Mouse (Mus musculus): ENCODE results near the gene Cerk. TPM values are rescaled to one million over a fixed set of nuclear protein-coding genes. Genes with fewer than 3 reads are reported as not detected.
"Not testable (repeated sequence)": the region's sequence is repeated elsewhere in the genome, so short reads cannot be mapped to it uniquely, and the experiment has no call there.

The Cerk gene
- polyA plus RNA-seq, 1 experiment from 2014 or later: 13.8 TPM

DNA sequence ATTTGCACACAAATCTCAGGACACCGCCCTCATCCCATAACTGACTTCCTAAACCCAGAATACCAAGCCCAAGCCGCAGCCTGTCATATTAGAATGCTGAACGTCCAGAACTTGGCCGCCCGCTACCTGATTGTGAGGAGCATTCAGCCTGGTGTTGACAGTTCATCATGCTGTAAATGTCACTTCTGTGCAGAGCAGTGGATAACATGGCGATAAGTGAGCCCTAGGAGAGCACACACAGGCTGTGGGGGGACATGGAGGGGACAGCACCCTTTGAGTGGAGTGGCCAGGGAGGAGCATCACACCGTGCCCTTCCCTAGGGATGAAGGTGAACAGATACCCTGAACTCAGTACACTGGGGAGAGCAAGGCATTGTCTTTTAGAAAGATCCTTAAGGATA is 76.7 kb downstream of the Cerk start:
- H3K9me3 ChIP-seq (replicated peaks): no peaks in the 10 kb centered on the region
- DNase-seq (ENCODE audit: low spot score): no peak
- H3K36me3 ChIP-seq: peaks cover 13% of the 10 kb centered on the region
- H3K4me3 ChIP-seq: no peak overlapping the region
- 87% methylated on average over 7 of the region's 7 CpGs for whole genome bisulfite sequencing
- H3K4me1 ChIP-seq: peaks cover 28% of the 10 kb centered on the region
- no peak overlapping the region for H3K27ac ChIP-seq
- no peaks in the 10 kb centered on the region for H3K27me3 ChIP-seq (ENCODE audit: low read depth, poor library complexity, severe bottlenecking)

DNA sequence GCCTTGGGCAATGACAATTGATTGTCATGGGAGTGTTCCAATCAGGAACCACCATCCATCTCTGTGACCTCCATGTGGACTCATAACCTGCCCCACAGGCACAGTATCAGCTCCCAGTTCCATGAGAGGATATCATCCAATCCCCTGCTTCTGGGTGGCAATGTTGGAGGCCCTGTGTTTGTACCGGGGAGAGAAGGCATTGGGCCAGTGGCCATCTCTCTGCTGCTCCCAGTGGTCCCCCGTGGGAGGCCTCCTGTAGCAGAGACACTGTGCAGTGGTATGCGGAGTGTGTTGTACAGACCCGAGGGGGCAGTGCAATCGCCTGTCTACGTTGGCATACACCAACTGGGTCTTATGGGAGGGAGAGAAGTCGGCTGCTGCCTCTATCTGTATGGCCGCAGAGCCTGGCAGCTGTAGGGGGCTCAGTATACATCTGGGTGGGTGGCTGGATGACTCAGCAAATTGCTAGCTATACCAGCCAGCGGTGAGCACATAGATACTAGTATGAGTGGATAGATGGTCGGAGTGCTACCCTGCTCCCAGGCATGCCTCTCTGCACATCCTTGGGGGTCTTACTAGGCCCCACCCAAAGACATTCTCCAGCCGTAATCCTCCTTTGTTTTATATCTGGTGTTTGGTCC is 78.0 kb downstream of the Cerk start:
- no peak for DNase-seq (ENCODE audit: low spot score)
- Histone ChIP-seq H3K36me3 (peaks cover 21% of the 10 kb centered on the region), H3K4me1 (peaks cover 17% of the 10 kb centered on the region), H3K27me3 (ENCODE audit: low read depth, poor library complexity, severe bottlenecking) (no peaks in the 10 kb centered on the region), H3K9me3 (replicated peaks) (no peaks in the 10 kb centered on the region), H3K27ac (no peak overlapping the region), H3K4me3 (no peak overlapping the region)
- WGBS: 89% methylated on average over 11 of the region's 11 CpGs

DNA sequence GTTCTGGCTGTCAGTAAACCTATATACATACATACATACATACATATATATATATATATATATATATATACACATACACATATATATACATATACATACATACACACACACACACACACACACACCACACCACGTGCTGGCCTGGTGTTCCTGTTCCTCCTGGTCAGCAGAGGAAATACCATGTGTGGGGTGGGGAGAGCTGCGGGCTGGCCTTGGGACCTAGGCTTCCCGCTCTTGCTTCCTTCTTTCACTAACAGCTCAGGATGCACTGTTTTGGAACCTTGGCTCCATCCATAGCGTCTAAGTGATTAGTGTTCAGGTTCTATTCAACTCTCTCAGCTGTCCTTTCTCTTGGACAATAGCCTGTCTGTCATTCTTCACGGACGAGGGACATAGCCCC is 80.2 kb downstream of the Cerk start:
- Histone ChIP-seq H3K9me3 (replicated peaks) (no peaks in the 10 kb centered on the region), H3K4me1 (peaks cover 14% of the 10 kb centered on the region), H3K27me3 (ENCODE audit: low read depth, poor library complexity, severe bottlenecking) (no peaks in the 10 kb centered on the region), H3K4me3 (no peak overlapping the region), H3K27ac (no peak overlapping the region), H3K36me3 (peaks cover 42% of the 10 kb centered on the region)
- no peak for DNase-seq (ENCODE audit: low spot score)
- WGBS: 87% methylated on average over 6 of the region's 6 CpGs

DNA sequence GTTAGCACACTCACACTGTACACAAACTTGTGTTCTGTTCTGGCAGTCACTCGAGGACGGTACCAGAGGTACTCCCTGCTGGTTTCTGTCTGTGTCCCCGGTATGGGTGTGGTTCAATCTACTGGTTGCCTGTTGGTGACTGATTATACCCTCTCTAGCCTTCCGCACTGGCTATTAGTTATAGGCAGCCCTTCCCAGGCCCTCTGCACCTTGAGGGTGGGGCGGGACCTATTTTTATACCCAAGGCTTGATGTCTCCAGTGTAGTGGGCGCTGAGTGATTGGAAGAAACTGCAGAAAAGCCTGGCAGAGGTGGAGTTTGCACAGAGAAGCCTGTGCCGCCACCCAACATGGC is 80.6 kb downstream of the Cerk start:
- Histone ChIP-seq H3K9me3 (replicated peaks) (no peaks in the 10 kb centered on the region), H3K27ac (no peak overlapping the region), H3K4me1 (peaks cover 18% of the 10 kb centered on the region), H3K27me3 (ENCODE audit: low read depth, poor library complexity, severe bottlenecking) (no peaks in the 10 kb centered on the region), H3K4me3 (no peak overlapping the region), H3K36me3 (peaks cover 45% of the 10 kb centered on the region)
- 91% methylated on average over 7 of the region's 7 CpGs for WGBS
- DNase-seq (ENCODE audit: low spot score): no peak

DNA sequence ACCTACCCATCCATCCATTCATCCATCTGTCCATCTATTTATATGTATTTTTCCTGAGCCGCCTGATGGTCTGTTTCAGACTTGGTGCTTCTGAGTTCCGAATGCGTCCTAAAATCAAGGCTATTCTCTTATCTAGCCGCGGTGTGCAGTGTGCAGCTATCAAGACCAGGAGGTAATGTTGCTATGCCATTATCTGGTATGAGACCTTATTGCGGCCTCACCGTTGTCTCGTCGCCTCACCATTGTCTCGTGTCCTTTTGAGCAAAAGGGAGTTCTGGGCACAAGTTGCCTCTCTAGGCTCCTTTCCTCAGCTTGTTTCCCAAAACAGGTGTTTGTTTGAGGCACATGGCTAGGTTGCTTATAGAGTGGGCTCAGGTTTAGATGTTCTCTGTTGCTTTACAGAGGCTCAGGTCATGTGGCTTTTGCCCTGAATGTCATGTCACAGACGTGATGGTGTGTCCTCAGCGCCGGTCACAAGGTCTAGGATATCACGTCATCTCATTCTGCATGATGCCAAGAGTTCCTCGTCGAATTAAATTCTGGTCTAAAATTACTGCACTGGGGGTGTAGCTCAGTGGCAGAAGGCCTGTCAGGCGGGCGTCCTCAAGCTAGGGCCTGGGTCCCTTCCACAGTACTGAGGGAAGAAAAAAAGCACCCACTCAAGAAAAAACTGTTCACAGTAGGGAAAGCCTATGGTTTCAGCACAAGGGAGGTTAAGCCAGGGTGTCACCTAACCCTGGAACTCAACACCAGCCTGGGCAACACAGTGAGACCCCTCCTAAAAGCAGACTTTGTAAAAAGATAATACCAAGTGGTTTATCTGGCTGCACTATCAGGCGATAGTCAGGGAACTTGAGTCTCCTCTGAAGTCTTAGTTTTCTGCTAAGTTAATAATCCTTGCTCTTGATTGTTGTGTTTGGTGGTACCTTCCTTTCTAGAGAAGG is 81.3 kb downstream of the Cerk start:
- Histone ChIP-seq H3K4me3 (no peak overlapping the region), H3K36me3 (peaks cover 45% of the 10 kb centered on the region), H3K4me1 (peaks cover 21% of the 10 kb centered on the region), H3K27me3 (ENCODE audit: low read depth, poor library complexity, severe bottlenecking) (no peaks in the 10 kb centered on the region), H3K9me3 (replicated peaks) (no peaks in the 10 kb centered on the region), H3K27ac (no peak overlapping the region)
- DNase-seq (ENCODE audit: low spot score): no peak
- WGBS: 91% methylated on average over 19 of the region's 19 CpGs

DNA sequence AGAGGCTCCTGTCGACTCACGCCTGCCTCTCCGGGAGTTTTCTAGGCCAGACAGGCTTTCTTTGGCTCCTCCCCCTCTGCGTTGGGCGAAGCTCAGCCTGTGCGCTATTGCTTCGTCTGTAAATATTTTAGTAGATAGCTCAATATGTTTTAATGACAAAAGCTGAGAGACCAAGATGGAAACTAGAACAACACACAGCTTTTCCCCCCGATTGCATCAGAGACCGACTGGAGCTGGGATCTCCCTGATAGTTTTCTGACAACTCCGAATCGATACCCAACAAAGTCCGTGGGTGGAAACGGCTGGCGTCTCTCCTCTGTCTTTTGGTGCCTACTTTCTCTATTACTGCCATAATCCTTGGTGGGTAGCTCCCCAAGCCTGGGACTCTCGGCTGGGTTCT is 83.6 kb downstream of the Cerk start:
- H3K9me3 ChIP-seq (replicated peaks): no peaks in the 10 kb centered on the region
- peaks cover 21% of the 10 kb centered on the region for H3K4me1 ChIP-seq
- H3K27me3 ChIP-seq (ENCODE audit: low read depth, poor library complexity, severe bottlenecking): no peaks in the 10 kb centered on the region
- H3K4me3 ChIP-seq: no peak overlapping the region
- H3K27ac ChIP-seq: no peak overlapping the region
- H3K36me3 ChIP-seq: peaks cover 50% of the 10 kb centered on the region
- DNase-seq (ENCODE audit: low spot score): no peak
- WGBS: 89% methylated on average over 15 of the region's 15 CpGs

DNA sequence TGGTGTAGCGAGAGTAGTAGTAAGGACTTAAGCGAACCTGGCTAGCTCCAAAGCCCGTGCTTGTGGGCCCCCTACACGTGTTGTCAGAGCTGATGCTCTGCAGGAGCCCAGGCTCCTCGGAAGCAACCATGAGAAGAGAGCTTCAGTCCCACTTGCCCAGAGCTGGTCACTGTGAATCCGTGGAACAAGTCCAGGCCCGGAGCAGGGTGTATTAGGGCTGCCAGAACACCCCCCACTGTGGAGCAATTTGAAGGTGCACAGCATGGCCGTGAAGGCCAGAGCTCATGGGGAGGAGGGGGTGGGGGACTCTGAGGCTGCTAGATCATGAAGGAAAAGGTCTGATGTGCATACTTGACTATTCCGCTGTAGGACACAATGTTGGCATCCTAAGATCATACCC is 84.4 kb downstream of the Cerk start:
- Histone ChIP-seq H3K27me3 (ENCODE audit: low read depth, poor library complexity, severe bottlenecking) (no peaks in the 10 kb centered on the region), H3K4me3 (no peak overlapping the region), H3K27ac (no peak overlapping the region), H3K36me3 (peaks cover 50% of the 10 kb centered on the region), H3K9me3 (replicated peaks) (no peaks in the 10 kb centered on the region), H3K4me1 (peaks cover 18% of the 10 kb centered on the region)
- WGBS: 92% methylated on average over 9 of the region's 9 CpGs
- DNase-seq (ENCODE audit: low spot score): no peak

DNA sequence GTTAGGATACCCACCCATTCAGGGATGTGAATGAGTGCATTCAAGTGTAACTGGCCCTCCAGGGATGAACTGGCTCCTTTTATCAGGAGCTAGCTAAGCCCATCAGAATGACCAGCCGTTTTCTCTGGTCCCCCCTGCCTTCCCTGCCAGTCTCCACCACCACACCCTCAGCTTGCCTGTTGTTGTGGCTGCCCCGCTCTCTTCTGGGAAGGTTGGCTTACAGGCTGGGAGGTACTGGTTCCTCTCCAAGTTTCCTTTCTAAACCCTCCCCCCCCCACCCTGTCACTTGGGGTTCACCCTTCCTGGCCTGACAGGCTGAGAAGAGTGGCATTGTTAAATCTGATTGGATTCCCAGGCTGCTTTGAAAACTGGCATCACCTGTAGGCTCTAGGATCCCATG is 88.1 kb downstream of the Cerk start:
- Histone ChIP-seq H3K4me3 (no peak overlapping the region), H3K4me1 (peaks cover 16% of the 10 kb centered on the region), H3K9me3 (replicated peaks) (no peaks in the 10 kb centered on the region), H3K27me3 (ENCODE audit: low read depth, poor library complexity, severe bottlenecking) (no peaks in the 10 kb centered on the region), H3K27ac (no peak overlapping the region), H3K36me3 (peaks cover 37% of the 10 kb centered on the region)
- DNase-seq (ENCODE audit: low spot score): no peak
- WGBS: 73% methylated on average over 2 of the region's 2 CpGs

DNA sequence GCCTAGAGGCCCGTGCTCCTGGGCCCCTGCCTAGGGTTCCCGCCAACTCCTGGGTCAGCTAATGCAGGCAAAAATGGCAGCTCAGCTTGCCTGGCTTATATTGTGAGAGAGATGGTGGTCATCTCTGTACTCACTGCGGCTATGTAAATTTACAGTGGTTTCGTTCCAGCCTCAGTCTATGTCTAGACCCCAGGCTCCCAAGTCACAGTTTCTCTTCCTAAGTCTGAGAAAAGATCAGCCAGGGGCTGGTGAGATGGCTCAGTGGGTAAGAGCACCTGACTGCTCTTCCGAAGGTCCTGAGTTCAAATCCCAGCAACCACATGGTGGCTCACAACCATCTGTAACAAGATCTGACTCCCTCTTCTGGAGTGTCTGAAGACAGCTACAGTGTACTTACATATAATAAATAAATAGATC is 89.3 kb downstream of the Cerk start:
- Histone ChIP-seq H3K4me1 (peaks cover 16% of the 10 kb centered on the region), H3K36me3 (peaks cover 34% of the 10 kb centered on the region)
- not testable (repeated sequence) for H3K27ac ChIP-seq; DNase-seq (ENCODE audit: low spot score); H3K27me3 ChIP-seq (ENCODE audit: low read depth, poor library complexity, severe bottlenecking); H3K9me3 ChIP-seq (replicated peaks); H3K4me3 ChIP-seq
- WGBS: 98% methylated on average over 5 of the region's 5 CpGs

DNA sequence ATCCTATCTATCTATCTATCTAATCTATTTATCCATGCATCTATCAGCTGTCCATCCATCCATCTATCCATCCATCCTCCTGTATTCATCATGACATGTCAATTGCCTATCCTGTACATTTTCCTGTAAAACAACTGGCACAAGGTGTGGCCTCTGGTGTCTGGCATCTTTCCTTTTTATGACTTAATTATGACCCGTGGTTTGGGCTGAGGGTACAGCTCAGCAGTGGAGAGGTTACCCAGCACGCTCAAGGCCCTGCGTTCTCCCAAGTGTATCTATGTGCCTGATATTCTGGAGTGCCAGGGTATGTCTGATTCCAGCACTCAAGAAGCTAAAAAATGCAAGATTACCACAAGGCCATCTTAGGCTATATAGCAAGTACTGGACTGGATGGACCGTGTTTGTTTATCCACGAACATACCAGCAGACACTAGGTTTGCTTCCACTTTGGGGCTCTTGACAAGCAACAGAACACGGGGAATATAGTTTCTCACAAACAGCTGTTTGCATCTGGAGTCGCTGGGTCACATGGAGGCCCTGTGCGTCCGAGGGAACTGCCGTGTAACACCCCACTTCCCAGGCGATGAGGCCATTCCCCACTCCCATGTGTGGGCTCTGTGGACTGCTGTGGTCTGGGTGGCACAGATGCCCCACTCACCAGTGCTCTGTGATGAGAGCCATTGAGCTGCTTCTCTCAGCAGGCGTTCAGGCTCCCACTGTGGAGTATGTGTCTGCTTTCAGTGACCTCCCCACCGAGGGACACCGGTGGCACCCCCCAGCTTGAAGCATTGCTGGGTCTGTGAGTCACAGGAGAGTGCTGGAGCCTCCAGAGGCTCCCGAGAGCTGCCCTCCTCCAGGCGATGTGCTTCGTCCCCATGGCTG is 90.0 kb downstream of the Cerk start:
- Histone ChIP-seq H3K27me3 (ENCODE audit: low read depth, poor library complexity, severe bottlenecking) (no peaks in the 10 kb centered on the region), H3K36me3 (peaks cover 27% of the 10 kb centered on the region), H3K27ac (no peak overlapping the region), H3K4me1 (peaks cover 9% of the 10 kb centered on the region), H3K4me3 (no peak overlapping the region), H3K9me3 (replicated peaks) (no peaks in the 10 kb centered on the region)
- no peak for DNase-seq (ENCODE audit: low spot score)
- WGBS: 89% methylated on average over 17 of the region's 17 CpGs

DNA sequence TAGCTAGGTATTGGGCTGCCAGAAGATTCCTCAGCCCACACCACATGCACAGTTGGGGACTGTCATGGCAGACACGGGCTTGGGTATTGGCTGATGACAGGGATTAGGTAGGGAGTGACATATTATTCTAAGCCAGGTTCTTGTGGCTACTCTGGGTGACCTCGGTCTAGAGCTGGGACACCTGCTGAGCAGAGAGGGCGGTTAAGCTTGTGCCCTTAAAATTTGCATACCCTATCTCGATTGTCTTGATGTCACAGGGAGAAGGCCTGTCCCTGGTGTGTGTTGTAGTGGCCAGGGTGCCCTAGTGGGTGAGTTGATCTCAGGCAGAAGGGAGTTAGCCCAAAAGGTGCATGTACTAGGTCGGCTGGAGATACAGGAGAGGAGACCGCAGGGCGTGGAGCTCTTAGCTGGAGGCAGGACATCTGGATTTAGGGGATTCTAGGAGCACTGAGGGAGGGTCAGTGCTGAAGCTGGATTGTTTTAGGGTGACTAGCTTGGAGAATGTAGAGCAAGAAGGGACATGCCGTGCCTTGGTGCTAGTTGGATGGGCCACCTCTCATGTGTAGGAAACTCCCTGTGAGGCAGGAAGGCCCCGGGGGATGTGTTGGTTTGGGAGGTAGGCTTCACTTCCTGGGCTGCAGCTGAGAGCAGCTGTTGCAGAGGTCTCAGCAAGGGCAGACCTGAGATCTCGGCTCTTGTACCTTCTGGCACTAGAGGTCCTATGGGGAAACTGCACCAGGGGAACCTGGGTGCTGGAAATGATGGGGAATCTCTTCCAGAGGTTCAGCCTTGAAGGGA is 91.4 kb downstream of the Cerk start:
- WGBS: 81% methylated on average over 10 of the region's 10 CpGs
- Histone ChIP-seq H3K4me1 (peaks cover 10% of the 10 kb centered on the region), H3K4me3 (no peak overlapping the region), H3K9me3 (replicated peaks) (no peaks in the 10 kb centered on the region), H3K27ac (no peak overlapping the region), H3K27me3 (ENCODE audit: low read depth, poor library complexity, severe bottlenecking) (no peaks in the 10 kb centered on the region), H3K36me3 (peaks cover 22% of the 10 kb centered on the region)
- DNase-seq (ENCODE audit: low spot score): no peak

DNA sequence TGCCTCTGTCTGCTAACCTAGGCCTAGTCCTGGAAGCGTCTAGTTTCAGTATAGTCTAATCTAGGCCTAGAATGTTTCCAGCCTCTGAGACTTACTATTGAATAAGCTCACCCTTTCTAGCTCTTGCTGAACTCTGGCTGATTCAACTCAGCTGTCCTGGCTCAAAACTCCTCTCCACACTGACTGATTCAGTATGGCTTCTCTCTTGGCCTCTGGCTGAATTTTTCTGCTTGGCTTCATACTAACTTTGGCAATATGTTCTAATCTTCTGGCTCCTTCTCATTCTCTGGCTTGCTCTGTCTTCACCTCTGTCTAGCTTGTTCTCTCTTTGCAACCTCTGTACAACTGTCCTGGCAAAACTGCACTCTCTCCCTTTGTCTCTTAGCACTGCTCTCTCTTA is 92.7 kb downstream of the Cerk start:
- Histone ChIP-seq H3K4me3 (no peak overlapping the region), H3K9me3 (replicated peaks) (no peaks in the 10 kb centered on the region), H3K27ac (no peak overlapping the region), H3K4me1 (peaks cover 19% of the 10 kb centered on the region), H3K27me3 (ENCODE audit: low read depth, poor library complexity, severe bottlenecking) (no peaks in the 10 kb centered on the region), H3K36me3 (peaks cover 15% of the 10 kb centered on the region)
- DNase-seq (ENCODE audit: low spot score): no peak
- WGBS: 87% methylated on average over 1 of the region's 1 CpGs
